Mouse (Mus musculus) embryo, embryonic 10 days (tissue): ENCODE results near the gene Psap.

Source experiments
- DNase-seq: peaks from one replicate; pipeline ENCODE4 v3.0.0-alpha.2; 2015; ENCODE audit warnings: low spot score

Gene Psap

GRCm38 (mm10) chr10:60349644-60350043 is 72.2 kb downstream of the Psap start:
- DNase-seq, result no peak

- no peak for DNase-seq
Measured at GRCm38 (mm10) chr10:60350077-60350804, 72.8 kb downstream of the Psap start.

- DNase-seq, result peak; percentile 87
Measured at GRCm38 (mm10) chr10:60350805-60351167, 73.4 kb downstream of the Psap start.

GRCm38 (mm10) chr10:60351248-60351647 is 73.8 kb downstream of the Psap start:
- no peak for DNase-seq

- peak; percentile 84 for DNase-seq
Measured at GRCm38 (mm10) chr10:60351761-60352455, 74.5 kb downstream of the Psap start.
